Mouse (Mus musculus): ENCODE results near the gene Gas8. TPM values are rescaled to one million over a fixed set of nuclear protein-coding genes. Genes with fewer than 3 reads are reported as not detected.
"Not testable (repeated sequence)": the region's sequence is repeated elsewhere in the genome, so short reads cannot be mapped to it uniquely, and the experiment has no call there.

Gas8 gene
- total RNA-seq (2021), result 13.1 and 17.5 TPM in 2 replicates
- long read RNA-seq, experiment 1, transcript Gas8-201 (11 exons, 1,681 nt), result major isoform, 13 of 15 reads
- long read RNA-seq, experiment 1, partial matches to known transcripts, result 1 of 15 reads
- long read RNA-seq, experiment 1, other reads (novel, unspliced or antisense), result 1 of 15 reads
- long read RNA-seq, experiment 2, transcript Gas8-201 (11 exons, 1,681 nt), result major isoform, 10 of 11 reads
- long read RNA-seq, experiment 2, partial matches to known transcripts, result 1 of 11 reads
- long read RNA-seq, experiment 2, other reads (novel, unspliced or antisense), result 0 of 11 reads

DNA sequence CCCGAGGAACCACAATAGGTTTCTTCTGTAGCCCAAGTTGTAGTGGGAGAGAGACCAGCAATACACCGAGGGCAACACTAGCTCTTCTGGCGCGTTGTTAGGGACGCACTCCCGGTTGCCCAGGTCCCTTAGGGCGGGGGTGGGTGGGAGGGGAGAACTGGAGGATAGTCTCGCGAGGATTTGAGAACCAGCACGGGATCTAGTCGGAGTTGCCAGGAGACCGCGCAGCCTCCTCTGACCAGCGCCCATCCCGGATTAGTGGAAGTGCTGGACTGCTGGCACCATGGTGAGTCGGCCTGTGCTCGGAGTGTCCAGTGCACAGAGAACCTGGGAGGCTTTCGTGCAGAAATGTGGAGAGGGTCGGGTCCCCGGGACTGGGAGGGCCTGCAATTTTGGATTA lies at the start of gene Gas8:
Gas8 (plus strand) TSS at position 168 of the 400 bp plus-strand sequence.
- peak; percentile 94 for DNase-seq

DNA sequence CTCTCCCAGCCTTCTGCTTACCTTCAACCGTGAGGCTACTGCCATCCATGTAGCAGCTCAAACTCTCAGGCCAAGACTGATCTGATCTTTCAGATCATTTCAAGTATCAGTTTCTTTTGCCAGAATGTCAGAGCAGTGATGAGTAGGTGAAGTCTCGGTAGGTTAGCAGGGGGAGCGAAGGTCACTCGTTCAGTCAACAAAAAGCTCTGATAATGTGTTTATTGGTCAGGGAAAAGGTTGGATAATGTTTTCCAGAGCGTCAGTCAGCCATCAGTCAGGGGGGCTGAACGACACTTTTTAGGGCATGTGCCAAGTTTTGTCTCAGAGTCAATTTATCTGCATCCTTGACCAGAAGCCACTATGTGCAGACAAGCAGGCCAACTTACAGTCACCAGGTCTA lies 45.6 kb upstream of the Gas8 start:
- DNase-seq, result not testable (repeated sequence)

DNA sequence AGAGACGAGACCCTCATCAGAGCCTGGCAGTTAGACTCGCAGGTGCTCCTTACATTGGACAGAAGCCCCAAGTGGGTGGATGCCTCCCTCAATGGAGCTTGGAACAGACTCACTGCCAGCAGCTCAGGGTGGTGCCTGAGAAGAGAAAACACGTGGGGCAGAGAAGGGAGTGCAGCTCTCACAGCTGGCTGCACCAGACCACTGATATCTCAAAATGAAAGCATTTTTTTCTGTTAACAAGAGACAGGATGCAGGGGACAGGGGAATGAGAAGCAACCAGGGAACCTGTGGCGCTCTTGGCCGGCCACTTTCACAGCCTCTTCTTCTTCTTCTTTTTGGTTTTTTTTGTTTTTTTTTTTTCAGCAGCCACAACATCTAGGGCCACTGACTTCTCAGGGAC lies 44.1 kb upstream of the Gas8 start:
- not testable (repeated sequence) for DNase-seq

DNA sequence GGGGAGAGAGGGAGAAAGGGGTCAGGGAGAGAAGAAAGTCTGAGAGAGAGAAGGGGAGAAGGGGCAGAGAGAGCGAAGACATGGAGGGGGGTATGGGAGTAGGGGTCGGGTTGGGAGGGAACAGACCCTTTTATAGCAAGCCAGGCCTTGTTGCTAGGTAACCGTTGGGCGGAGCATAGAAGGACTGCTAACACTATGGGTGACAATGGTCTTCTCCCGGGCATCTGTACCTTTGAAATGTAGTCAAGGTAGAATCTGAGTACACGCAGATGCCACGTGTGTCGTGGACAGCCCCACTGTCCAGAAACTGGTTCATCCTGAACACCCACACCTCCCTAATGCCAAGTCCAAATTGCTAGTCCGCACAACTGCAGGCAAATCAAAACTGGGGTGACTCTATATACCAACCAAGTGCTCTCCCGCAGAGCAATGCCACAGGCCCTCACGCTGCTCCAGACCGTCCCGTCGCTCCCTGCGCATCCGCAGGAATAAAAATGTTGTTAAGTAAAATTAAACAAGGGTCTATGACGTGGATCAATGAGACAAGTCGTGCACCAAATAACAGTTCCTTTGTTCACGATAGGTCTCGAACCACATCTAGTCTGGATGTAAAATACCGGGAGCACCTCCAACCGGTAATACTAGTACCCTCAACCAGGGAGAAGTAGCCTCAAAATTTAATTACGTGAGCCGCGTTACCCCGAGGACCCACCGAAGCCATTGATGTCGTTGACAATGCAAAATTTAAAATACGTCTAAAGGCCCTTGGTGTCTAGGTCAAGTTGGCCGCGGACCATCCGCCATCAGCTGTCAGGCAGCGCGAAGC lies 41.5 kb upstream of the Gas8 start:
- no peak for DNase-seq

DNA sequence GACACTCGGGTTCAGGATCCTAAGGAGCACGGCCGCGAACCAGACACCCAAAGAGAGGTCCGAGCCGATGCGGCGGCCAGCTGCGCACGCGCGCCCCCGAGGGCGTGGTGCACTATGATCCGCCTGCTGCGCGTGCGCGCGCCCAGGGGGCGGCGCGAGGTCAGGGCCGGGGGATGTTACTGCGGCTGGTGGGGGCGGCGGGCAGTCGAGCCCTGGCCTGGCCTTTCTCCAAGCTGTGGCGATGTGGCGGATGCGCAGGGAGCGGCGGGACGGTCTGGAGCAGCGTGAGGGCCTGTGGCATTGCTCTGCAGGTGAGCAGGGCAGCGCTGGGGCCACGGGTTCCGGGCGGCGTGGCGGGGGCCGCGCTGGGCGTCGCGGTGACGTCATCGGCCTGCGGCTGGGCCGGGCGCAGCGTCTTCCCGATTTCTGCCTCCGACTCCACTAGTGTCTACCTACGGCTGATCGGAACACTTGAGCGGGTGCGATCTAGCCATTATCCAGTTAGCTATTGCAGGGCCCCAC lies 40.8 kb upstream of the Gas8 start, which contains the start of gene Afg3l1:
Afg3l1 (plus strand) TSS at position 167 of the 522 bp plus-strand sequence.
- DNase-seq, result peak; percentile 96

DNA sequence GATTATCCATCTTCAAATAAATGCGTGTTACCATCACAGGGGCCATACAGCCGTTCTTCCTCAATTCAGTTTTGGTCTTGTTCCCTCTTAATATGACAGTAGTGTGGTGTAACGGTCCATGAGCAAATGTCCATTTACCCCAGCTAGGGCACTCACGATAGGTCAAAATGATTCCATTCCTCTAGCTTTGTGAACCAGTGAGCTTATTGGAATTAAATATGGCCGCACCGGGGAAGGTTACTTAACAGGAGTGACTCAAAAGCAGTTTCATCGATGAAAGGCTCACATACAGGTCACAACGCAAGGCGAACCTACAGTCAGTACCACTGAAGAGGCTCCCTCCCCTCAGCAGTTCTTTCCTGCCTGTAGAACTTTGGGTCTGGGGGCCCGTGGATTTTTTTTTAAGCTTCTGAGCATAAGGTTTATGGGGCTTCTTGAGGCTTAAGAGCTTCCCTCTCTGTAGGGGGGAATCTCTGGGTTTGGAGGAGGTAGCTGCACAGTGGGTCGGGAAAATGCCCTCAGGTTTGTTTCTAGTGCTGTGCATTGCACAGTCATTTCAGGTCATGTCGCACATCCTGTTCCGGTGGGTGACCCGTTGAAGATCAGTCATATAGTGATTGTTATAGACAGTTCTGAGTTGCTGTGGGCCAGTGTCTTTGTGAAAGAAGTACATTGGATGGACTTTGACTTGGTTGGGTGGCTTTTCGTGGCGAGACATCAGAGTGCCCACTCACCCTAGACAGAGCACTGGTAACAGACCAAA lies 40.0 kb upstream of the Gas8 start:
- DNase-seq, result peak; percentile 32

DNA sequence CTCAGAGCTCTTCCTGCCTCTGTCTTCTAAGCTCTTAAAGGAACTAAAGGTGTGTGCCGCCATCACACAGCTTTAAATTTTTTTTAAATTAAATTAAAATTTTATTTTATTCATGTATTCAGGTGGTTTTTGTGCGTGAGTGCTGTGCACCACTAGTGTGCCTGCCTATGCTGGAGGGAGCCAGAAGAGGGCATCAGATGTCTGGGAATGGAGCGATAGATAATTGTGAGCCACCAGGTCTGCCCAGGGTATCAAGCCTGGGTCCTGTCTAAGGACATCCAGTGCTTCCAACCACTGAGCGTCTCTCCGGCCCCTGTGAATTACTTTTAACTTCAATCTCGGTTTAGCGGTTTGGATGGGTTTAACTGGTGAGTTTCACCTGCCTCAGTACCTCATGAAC lies 36.0 kb upstream of the Gas8 start:
- DNase-seq, result peak; percentile 36

DNA sequence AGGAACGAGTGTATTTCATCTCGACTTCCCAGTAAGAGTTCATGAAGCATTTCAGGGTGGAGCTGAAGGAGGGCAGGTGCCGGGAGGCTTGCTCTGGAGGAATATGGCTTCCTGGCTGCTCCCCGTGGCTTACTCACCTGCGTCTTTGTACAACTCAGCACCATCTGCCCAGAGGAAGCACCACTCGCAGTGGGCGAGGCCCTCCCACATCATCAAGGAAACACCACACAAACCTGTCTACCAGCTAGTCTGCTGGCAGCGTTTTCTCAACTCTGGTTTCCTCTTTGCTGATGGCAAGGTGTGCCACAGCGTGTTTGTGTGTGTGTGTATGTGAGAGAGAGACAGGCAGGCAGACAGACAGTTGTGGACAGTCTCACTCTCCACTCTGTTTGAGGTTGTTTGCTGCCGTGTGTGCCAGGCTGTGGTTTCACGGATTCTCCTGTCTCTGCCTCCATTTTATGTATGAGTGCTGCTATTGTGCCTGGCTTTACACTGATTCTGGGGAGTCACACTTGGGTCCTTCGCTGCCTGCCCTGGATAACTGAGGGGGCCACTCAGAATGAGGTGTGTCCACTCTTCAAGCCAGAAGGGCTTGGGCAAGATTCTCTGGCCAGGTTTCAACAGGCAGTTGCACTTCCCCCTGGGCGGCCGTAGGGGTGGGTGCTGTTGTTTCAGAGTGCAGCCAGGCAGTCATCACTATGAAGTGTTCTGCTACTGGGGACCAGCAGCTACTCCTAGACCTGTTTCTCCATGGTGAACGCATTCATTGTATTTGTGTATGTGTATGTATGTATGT lies 27.2 kb upstream of the Gas8 start:
- no peak for DNase-seq

DNA sequence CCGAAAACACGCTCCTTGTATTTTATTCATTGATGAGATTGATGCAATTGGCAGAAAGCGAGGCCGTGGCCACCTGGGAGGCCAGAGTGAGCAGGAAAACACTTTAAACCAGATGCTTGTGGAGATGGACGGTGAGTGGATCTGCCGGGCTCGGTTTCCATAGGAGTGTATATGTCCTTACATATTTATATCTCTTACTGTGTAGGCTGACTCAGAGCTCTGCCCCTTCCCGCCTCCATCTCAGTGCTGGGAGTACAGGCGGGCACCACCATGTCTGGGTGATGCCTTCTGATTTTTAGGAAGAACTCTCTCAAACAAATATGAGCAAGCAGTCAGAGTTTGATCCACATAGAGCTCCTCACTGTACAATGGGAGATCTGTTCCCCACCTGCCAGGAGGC lies 25.7 kb upstream of the Gas8 start:
- no peak for DNase-seq

DNA sequence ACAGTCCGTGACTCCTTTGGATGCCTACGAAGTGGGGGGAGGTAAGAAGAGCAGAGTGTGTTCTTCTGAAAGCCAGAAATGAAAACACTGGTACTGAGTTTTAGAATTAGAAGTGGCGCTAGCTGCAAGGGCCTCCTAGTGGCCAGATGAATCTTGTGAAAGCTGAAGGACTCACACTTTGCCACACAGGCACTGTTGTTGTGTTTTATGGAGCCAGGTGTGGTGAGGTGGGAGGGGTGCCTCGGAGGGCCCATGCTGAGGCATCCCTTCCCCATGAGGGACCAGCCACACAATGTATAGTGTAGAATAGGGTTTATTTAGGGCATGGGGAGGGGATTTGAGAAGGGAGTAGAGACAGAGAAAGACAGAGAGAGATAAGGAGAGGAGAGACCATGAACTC lies 20.9 kb upstream of the Gas8 start:
- DNase-seq, result no peak

DNA sequence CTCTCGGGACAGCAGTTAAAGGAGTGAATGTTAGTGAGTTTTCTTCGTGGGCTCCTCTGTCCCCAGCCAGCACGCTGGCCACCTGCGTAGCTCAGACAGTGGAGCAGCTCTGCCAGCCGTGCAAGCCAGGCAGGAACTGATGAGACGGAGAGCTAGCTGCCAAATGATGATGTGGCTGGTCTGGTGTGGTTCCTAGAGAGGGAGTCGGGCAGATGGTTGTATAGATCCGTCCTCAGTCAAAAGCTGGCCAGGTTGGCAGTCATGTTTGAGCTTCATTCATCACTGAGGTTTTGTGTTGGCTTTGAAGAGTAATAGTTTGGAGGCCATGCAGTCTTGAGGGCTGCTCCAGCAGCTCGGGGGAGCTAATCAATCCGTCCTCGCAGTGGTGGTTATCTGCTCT lies 19.7 kb upstream of the Gas8 start:
- DNase-seq, result no peak

DNA sequence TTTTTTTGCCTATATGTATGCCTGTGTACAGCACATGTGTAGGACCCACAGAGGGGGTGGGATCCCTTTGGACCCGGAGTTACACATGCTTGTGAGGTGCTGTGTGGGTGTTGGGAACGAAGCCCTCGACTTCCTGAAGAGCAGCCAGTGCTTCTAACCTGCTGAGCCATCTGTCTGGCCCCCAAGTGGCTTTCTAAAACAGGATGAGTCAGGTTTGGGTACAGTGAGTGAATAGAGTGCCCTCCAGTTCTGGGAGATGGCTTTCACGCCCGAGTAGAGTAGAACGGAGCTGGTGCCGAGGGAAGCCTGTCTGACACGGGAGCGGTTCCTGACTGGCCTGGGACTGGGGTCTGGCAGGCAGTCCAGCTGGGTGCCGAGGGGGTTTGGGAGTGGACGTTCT lies 19.1 kb upstream of the Gas8 start:
- DNase-seq, result no peak

DNA sequence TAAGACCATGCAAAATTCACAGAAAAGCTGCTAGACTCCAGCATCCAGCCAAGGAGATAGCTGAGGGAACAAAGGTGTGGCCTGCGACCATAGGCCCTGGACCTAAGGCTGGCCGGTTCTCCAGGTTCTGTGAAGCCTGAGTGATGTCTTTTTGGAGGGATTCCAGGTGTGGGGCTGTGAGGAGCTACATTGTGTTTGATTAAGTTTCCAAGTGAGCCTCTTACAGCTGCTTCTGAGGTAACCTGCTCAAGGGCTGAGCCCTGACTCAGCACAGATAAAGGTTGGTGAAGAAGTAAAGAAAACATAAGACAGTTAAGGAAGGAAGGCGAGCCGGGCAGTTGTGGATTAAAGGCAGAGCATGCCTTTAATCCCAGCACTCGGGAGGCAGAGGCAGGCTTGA lies 16.4 kb upstream of the Gas8 start:
- DNase-seq, result no peak

DNA sequence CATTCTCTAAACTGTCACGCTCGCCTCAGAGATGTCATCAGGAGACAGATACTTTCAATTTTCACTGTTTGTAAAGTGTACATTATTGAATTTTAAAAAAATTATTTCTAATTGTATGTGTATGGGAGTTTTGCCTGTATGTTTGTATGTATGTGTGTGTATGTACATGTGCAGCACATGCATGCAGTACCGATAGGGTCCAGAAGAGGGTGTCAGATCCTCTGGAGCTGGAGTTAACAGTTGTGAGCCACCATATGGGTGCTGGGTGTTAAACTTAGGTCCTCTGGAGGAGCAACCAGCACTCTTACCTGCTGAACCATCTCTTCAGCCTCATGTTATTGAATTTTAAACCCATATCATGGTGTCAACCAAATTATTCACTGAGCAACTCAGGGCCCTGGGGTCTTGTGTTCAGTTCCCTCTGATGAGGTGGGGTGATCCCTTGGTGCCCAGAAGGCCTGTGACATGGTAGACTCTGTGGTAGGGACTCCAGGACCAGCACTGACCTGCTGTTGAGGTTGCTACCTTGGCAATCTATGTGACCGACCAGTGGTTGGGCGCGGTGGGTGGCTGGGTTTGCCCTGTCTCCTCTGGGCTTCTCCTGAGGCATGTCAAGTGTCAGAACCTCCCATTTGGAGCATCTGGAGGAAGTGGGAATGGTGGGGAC lies 14.7 kb upstream of the Gas8 start:
- DNase-seq, result no peak

DNA sequence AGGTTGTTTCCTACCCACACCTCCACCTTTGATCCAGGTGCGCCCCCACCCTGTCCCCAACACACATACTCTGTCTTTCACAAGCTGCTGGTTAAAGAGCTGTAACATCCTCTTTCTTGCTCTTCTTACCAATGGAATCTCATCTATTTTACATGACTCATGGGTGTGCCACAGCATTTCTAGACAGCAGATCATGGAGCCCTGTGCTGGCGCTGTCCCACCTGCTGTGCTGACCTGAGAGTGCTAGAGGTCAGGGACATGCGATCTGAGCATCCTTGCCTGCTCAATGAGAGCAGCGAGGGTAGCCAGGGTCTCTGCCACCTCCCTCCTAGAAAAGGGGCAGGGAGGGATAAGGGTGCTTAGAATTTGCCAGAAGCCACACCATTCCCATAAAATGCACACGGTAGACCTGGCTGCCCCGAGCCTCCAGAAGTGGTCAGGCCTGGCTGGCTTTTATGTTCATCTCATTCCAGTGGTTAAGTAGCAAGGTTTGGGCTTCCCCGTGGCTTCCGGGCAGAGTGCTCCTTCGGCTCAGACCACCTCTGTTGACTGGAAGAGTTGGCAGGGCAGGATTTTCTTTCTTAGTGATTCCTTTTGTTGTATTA lies 13.9 kb upstream of the Gas8 start:
- DNase-seq, result no peak

DNA sequence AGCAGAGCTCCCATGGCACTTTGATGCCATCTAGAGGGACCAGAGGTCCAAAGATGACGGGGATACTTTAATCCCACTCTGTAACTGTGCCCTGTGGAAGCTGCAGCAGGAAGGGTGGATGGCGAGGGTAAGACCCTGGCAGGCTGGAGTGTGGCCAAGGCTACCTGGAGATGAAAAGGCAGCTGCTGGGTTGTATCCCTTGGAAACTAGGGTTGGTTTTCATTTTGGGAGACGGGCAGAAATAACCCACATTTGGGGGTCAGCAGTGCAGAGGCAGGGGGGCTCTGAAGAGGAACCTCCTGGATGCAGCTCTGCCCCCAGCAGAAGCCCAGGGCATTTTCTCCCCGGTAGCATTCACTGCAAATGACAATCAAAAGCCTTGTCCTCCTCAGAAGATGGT lies 13.4 kb upstream of the Gas8 start:
- DNase-seq, result no peak

DNA sequence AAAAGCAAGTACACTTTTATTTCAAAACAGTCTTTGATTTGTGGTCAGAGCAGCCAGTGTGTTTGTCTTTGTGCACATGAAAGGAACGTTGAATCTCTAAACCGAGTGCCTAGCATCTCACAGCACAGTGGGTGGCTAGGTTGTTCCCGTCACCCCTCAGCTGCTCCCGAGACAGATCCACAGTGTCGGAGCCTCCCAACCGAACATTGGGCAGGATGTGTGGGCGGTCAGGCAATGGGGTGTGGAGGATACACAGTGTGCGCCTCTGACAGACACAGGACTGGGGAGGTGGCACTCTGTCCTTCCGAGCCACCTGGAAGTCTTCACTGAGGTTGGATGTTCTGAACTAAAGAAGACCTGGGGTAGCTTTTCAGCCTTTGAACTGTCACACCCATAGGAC lies 12.9 kb upstream of the Gas8 start:
- DNase-seq, result no peak

DNA sequence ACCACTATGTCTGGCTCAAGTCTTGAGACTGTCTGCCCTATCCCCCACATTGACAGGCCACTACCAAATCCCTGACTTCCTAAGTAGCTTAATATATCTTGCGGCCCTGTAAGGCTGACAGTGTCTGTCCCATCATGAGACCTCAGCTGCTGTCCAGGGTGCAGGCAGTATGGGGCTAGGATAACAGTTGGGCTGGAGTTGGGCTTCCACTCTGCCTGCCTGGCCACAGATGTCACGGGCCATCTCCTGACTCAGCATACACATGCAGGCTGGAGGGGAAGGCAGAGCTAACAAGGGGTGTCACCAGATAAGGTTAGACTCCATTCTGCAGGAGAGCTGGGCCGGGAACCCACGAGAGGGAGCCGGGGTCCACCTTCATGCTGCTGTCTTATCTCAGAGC lies 11.5 kb upstream of the Gas8 start:
- no peak for DNase-seq

DNA sequence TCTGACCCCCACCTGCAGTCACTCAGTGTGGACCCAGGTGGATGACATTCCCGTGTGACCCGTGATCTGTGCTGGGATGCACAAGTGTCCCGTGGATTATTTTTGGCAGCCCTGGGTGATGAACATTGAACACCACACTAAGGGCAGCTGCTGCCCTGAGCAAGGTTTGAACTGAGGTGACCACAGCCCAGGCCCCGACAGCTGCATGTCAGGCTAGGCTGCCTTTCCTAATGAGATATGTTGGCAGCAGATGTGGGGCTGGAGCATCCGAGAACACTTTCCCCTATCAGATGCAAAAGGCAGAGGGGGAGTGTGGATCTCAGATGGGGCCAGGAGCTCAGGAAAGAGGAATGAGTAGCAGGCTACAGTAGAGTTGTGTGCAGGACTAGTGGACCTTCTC lies 7.8 kb upstream of the Gas8 start:
- no peak for DNase-seq

DNA sequence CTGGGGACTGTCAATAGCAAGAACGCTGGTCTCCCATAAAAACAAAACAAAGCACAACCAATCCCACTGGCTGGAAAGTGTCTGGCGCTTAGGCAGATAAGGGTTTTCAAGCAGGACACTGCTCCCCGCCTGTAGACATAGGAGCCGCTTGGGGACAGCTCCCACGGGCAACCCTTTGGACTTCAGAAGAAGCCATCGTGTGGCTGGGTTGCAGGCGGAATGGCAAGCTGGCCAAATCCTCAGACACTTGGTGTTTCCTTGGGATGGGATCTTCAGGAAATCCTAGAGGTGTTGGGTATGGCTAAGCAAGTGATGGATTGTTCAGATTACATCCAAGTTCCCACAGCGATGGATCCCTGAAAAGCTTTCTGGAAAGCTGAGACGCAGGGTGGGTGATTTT lies 4.5 kb upstream of the Gas8 start:
- no peak for DNase-seq
